Mouse (Mus musculus) stomach, postnatal 0 days (tissue): ENCODE data around the gene Cxcr6.

Experiments
- CTCF ChIP-seq: IDR thresholded peaks from 2 replicates; pipeline ENCODE4 v1.5.1; 2016; ENCODE audit warnings: antibody characterized with exemption, low read depth, mild to moderate bottlenecking, moderate library complexity
- EP300 ChIP-seq: optimal IDR thresholded peaks from 2 replicates; pipeline ENCODE3; 2016; ENCODE audit warnings: antibody characterized with exemption

DNA sequence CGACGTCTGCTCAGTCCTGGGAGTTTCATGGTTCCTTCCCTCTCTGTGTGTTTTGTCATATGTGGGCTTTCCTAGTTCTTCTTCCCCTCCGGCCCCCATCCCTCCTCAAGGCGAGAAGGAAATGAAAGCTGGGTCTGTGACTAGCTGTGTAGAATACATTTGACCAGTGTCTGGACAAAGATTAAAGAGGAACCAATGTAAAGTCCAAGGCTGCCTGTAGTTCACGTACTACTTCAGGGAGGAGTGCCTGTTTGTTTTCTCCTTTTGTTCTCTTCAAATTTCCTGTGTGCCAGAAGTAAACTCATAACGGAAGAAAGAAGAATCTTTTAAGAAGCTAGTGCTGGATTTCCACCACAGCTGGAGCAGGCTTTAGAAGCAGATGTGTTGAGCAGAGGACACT, 36.7 kb upstream of the Cxcr6 start:
- no peak for TF ChIP-seq CTCF
- no peak for TF ChIP-seq EP300
